Mouse (Mus musculus) olfactory bulb, adult 2 months (tissue): ENCODE measurements around the gene Cdca3.

Experiments used
- CTCF ChIP-seq: fragments of 200-500 bp; IDR thresholded peaks from 2 replicates; pipeline ENCODE4 v1.5.1; 2012; ENCODE audit warnings: low read depth, mild to moderate bottlenecking, low read length, moderate library complexity; ENCODE audit not compliant: insufficient read depth
- POLR2A ChIP-seq: fragments of 200-500 bp; IDR thresholded peaks from 2 replicates; pipeline ENCODE4 v1.6.1; 2012; ENCODE audit warnings: mild to moderate bottlenecking, low read depth, low read length, moderate library complexity; ENCODE audit not compliant: insufficient read depth

DNA sequence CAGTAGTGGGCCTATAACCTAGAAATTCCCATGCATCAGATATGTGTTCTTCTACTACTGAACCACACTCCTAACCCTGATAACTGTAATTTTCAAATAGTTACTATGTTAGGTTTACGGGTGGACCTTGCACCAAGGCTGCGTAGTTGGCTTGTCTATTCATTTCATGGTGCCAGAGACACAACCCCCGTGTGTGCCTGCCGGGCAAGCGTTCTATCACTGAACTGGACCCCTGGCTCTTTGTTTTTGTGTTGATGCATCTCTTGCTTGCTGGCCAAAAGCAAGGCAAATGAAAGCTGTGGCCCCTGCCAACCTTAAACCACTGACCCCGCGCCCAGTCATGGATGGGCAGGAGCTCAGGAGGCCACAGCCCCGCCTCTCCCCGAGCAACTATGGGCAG, 52.5 kb downstream of the Cdca3 start:
- TF ChIP-seq POLR2A (no peak), CTCF (no peak)
